Mouse (Mus musculus) lung, adult 2 months (tissue): ENCODE results near the gene Lpcat3.

Source experiments
- CTCF ChIP-seq: fragments of 200-500 bp; IDR thresholded peaks from 2 replicates; pipeline ENCODE4 v1.5.1; 2011; ENCODE audit warnings: mild to moderate bottlenecking, low read length, control low read depth; ENCODE audit not compliant: insufficient read depth
- POLR2A ChIP-seq: fragments of 200-500 bp; IDR thresholded peaks from 2 replicates; pipeline ENCODE4 v1.6.1; 2011; ENCODE audit warnings: low read depth, mild to moderate bottlenecking, control low read depth, low read length, borderline replicate concordance; ENCODE audit errors: extremely low read depth

GRCm38 (mm10) chr6:124712918-124713317 is 50.1 kb downstream of the Lpcat3 start:
- TF ChIP-seq POLR2A = no peak
- no peak for TF ChIP-seq CTCF
